Mouse (Mus musculus): ENCODE measurements around the gene Ccl9.

DNA sequence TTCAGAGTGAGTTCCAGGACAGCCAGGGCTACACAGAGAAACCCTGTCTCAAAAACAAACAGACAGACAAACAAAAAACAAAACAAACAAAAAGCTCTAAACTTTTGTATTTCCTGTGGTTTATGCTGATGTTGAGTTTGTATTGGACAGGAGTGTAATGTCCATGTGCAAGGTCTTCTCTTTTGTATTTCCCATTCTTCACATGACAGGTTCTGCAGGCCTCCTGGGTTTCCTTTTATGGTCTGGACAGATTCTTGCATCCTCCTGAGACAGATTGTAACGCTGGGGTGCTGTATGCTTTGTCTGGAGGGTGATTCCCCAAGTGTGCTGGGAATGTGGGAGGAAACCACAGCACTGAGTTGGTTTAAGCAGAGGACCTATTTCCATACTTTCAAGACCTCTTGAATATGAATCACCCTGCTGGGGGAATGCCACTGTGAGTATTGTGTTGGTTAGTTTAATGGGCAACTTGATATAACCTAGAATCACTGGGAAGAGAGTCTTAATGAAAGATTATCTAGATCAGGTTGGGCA is 2.3 kb upstream of the Ccl9 start:
- TF ChIP-seq CTCF (IDR thresholded peaks at IDR 0.05; ENCODE audit: low read depth, low read length) = no peak
- TF ChIP-seq POLR2A (IDR thresholded peaks at IDR 0.05; ENCODE audit: insufficient read depth, low read length) = no peak
- no peak for TF ChIP-seq EP300 (IDR thresholded peaks at IDR 0.05; ENCODE audit: insufficient read depth, low read depth, low read length)

All from ES-Bruce4 (cell line).